Mouse (Mus musculus) 3134 (cell line): ENCODE data around the gene Tuft1.
"Not testable (repeated sequence)": the region's sequence is repeated elsewhere in the genome, so short reads cannot be mapped to it uniquely, and the experiment has no call there.

Experiments
- DNase-seq: peaks from one replicate; pipeline ENCODE4 v3.0.0-alpha.2; 2011; ENCODE audit warnings: low spot score; ENCODE audit not compliant: insufficient read length; ENCODE audit errors: extremely low read depth

The Tuft1 gene

DNA sequence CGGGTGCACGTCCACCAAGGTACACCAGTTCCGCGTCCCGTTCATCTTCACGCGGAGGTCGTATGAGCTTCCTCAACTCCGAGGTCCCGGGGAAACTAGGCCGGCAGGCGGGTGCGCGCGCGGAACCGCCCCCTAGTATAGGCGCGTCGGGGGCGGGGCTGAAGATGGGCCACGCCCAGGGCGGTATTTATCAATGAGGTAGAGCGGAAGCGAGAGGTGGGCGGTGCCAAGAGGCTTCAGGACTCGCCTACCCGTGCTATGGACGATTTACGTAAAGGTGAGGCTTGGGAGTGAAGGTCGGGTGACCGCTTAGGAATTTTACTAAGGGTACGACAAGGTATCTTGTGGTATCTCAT is at the start of gene Tuft1:
Tuft1 (minus strand) TSS at position 133 of the 356 bp plus-strand sequence.
- not testable (repeated sequence) for DNase-seq

DNA sequence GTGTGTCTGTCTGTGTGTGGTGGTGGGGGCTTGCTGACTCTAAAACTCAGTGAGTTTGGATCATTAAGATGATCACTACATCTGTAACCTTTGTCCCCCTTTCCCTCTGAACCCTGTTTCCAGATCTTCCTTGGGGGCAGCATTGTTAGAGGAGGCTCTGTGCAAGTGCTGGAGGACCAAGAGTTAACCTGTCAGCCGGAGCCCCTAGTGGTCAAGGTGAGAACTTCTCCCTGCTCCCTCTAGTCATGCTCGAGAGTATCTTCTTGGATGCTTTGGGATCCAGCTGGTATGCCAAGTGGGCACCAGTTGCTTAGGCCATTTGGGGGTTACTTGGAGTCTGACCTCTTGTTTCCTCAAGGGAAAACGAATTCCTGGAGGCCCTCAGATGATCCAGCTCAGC is 44.7 kb upstream of the Tuft1 start:
- not testable (repeated sequence) for DNase-seq

DNA sequence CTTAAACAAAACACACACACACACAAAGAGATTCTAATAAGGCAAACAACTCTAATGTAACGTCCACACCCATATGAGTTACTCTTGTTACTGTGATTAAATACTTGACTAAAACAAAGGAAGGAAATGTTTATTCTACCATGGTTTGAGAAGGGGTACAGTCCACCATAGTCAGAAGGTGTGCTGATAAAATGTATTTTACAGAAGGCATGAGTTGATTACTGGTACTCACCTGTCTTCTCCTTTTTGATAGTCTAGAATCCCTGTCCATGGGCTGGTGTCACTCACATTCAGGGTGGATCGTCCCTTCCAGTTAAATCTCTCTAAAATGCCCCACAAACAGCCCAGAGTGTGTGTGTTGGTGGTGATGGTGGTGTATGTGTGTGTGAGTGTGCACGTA is 44.2 kb upstream of the Tuft1 start:
- DNase-seq = no peak

DNA sequence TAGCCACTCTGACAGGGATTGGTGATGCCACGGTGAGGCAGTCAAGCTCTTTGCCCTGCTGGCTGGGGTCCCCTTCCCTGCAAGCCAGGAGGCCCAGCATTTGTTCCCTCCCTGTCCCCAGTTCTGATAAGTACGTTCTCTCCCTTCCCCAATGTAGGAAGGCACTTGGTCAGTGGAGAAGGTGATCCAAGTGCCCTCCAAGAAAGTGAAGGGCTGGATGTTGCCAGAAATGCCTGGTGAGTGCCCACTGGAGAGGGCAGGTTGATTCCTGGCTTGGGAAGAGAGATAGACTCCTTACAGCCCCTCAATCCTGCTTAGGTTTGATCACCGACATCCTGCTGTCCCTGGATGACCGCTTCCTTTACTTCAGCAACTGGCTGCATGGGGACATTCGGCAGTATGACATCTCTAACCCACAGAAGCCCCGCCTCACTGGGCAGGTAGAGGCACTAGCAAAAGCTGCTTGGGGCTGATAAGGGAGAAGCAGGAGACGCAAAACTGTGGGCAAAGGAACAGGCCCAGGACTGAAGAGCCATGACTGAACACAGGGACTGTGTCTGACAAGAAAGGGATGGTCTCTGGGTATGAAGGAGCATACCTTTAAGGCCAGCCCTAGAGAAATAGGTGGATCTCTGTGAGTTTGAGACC is 43.6 kb upstream of the Tuft1 start:
- not testable (repeated sequence) for DNase-seq

DNA sequence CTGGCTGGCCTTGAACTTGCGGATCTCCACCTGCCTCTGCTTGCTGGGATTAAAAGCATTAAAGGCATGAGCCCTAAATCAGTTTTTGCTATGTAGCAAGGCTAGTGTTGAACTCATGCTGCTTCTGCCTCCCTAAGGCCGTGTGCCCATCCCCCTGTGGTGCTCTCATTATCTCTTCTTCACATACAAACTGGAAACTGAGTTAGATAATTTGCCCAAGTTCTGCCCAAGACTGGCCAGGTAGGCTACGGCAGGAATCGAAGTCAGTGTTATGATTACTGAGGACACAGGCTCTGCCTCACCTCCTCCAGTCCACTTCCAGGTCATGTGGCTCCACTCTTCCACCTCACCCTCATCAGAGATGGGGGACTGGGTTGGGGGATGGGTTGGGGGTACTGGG is 37.6 kb upstream of the Tuft1 start:
- DNase-seq = not testable (repeated sequence)

DNA sequence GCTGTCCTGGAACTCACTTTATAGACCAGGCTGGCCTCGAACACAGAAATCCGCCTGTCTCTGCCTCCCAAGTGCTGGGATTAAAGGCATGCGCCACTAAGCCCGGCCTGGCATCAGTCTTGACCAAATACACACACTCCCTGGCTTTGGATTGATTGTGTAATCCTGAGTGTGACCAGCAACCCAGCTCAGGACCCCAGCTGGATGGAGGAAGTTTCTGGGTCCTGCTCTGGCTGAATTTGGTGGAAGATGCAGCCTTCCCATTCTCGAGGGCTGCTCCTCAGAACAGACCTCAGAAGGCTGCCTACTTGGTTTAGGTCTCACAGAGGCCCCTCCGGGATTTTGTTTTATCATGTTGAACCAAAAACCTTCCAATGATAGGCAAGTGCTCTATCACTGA is 36.9 kb upstream of the Tuft1 start:
- not testable (repeated sequence) for DNase-seq

DNA sequence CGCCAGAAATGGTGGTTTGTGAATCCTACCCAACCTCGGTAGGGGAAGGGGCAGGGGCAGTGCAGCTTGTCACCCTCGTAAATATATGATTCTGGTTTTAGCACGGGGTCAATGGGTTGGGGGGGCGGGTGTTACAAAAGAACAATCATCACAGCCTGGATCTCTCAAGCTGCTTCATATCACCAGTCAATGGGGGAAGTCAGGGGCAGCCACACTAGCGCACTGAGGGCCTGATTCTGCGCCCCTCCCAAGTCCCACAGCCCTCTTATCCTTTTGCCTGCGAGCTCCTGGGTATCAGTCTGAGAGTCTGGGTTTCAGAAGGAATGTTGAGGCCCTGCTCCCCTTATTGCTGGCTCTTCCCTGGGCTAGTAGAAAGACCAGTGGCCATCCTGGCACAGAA is 35.2 kb upstream of the Tuft1 start:
- DNase-seq = not testable (repeated sequence)

DNA sequence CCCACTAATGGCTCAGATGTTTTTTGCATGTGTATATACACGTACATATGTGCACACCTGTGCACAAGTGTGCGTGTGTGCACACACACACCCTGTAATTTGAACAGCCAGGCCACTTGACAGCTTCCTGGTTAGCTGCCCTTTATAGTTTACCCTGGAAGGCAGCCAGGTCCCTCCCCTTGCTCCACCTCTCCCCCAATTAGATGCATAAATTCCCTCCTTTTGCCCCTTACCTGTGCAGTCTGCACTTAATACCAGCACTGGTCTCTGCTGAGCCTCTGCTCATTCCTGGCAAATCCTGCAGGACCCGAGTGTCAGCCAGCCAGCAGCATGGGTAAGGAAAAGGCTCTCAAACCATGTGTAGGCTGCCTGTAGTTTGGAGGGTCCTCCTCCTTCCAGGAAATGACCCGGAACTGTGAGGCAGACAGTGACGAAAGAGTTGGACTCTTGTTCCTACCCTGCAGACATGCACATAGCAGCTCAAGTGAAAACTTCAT is 34.7 kb upstream of the Tuft1 start, which contains the start of gene Selenbp2:
Selenbp2 (plus strand) TSS at position 228 of the 497 bp plus-strand sequence.
- DNase-seq = no peak

DNA sequence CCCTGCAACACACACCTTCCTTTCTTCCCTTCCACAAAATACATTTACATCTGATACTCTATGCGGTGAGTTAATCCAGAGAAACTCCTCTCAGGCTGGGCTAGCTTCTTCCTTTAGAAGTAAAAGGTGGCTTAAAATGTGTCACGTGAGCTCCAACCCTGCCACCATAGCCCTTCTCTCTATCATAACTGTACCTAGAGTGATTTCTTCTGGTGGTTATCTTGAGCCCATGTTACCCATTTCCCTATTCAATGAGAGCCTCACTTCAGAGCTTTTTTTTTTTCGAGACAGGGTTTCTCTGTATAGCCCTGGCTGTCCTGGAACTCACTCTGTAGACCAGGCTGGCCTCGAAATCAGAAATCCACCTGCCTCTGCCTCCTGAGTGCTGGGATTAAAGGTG is 33.0 kb upstream of the Tuft1 start:
- not testable (repeated sequence) for DNase-seq

DNA sequence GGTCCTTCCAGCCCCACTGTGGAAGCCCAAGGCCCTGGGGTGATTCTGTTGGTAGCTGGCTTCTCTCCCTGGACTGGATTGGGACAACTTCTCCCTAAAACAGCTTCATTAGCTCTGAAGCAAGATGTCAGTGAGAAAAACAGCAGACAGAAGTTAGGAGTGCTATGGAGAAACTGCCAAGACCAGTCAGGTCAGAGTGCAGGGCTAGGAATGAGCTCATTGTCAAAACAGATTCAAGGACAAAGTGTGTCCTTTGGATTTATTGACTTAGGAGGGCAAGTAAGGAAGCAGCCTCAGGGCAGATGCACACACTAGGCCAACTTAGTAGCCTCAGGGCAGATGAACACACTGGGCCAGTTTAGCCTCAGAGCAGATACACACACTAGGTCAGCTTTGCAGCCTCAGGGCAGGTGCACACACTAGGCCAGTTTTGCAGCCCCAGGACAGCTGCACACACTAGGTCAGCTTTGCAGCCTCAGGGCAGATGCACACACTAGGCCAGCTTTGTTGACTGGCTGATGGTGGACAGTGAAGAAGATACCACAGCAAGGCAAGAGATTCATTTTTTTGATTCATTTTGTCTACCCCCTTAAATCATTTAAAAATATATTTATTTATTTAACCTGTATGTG is 32.1 kb upstream of the Tuft1 start:
- DNase-seq = no peak

DNA sequence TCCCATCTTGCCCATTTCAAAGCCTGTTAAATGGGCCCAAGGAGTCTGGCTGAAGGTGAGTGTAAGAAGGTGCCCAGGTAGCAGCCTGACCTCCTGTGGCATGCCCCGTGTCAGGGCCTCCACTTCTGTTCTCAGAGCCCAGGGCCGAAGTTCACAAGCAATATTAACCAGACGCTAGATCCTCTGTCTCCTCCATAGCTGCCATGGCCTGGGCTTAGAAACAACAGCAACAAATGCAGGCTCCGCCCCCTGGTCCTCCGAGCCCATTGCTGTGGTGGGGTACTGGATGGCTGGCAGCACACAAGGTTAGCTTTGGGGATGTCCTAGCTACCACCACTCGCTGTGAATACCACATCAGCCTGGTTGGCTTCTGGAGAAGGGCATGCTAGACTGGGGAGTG is 31.5 kb upstream of the Tuft1 start:
- not testable (repeated sequence) for DNase-seq

DNA sequence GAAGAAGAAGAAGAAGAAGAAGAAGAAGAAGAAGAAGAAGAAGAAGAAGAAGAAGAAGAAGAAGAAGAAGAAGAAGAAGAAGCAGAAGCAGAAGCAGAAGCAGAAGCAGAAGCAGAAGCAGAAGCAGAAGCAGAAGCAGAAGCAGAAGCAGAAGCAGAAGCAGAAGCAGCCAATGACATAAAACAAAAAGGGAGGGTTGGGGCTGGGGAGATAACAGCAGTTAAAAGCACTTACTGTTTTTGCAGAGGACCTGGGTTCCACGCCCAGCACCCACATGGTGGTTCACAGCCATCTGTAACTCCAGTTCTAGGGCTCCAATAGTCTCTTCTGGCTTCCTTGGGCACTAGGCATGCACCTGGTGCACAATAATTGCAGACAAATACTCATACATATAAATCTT is 30.5 kb upstream of the Tuft1 start:
- not testable (repeated sequence) for DNase-seq

DNA sequence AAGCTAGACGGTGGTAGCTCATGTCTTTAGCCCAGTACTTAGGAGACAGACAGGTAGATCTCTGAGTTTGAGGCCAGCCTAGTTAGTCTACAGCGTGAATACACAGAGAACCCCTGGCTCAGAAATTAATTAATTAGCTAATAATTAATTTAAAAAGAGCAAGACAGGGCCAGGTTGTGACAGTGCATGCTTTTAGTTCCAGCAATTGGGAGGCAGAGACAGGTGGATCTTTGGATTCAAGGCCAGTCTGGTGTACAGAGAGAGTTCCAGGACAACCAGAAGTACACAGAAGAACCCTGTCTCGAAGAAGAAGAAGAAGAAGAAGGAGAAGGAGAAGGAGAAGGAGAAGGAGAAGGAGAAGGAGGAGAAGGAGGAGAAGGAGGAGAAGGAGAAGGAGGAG is 30.0 kb upstream of the Tuft1 start:
- DNase-seq = not testable (repeated sequence)

DNA sequence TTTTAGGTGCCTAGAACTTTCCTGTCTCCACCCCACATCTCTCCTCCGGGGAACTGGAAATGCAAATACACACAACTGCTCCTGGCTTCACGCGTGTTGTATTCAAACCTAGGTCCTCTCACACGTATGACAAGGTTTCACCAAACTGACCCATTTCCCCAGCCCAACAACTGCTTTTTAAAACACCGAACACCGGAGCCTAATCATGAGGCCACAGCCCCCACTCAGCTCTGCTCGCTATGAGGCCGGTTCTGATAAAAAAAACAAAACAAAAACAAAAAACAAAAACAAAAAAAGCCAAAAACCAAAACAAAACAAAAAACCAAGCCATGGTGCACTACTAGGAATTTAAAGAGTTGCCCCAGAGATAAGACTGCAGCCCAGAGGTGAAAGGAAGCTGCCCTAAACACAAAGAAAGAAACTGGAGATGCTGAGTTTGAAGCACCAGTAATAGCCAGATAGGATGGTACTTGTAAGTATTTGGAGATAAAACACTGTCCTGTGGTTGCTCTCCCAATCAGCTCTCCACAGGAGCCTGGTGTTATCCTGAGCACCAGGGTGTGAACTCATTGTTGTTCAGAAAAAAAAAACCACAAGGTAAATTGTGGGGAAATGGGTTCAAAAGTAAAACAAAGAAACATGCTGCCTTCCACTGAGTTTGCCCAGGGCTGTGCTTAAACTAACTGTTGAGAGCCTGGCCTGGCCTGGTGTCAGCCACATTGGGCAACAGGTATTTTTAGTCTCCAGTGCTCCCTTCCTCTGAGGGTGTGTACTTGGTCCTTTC is 27.5 kb upstream of the Tuft1 start:
- DNase-seq = not testable (repeated sequence)

DNA sequence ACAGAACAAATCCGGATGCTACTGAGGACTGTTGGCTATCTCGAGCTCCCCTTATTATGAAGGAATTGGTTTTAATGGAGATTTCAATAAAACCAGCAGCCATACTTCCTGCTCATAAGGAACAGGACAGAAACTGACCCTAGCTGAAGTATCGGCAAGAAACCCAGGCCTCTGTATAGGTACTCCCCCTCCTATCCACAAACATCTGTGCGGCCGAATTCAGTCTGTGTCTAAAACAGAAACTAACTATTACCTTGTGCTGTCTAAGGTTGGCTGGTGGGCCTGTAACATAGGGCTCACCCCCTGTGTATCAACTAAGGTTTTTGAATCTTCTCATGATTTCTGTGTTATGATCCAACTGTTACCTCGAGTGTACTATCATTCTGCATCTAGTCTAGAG is 25.0 kb upstream of the Tuft1 start:
- no peak for DNase-seq

DNA sequence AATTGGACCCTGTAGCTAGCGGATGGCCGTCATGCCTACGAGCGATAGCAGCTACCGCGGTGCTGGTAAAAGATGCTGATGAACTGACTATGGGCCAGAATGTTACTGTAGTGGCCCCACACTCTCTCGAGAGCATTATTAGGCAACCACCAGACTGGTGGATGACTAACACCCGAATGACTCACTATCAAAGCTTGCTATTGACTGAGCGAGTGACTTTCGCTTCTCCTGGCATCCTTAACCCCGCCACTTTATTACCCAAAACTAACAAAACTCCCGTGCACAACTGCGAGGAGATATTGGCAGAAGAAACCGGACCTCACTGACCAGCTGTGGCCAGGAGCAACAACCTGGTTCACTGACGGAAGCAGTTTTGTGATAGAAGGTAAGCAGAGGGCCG is 22.1 kb upstream of the Tuft1 start:
- DNase-seq = peak; percentile 60

DNA sequence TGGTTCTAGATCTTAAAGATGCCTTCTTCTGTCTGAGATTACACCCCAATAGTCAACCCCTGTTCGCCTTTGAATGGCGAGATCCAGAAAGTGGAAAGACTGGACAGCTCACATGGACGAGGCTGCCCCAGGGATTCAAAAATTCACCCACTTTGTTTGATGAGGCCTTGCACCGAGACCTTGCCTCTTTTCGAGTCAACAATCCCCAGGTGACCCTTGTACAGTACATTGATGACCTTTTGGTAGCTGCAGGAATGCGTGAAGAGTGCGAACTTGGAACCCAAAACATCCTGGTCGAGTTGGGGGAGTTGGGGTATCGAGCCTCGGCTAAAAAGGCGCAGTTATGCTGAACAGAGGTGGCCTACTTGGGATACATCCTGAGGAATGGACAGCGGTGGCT is 21.4 kb upstream of the Tuft1 start:
- not testable (repeated sequence) for DNase-seq

DNA sequence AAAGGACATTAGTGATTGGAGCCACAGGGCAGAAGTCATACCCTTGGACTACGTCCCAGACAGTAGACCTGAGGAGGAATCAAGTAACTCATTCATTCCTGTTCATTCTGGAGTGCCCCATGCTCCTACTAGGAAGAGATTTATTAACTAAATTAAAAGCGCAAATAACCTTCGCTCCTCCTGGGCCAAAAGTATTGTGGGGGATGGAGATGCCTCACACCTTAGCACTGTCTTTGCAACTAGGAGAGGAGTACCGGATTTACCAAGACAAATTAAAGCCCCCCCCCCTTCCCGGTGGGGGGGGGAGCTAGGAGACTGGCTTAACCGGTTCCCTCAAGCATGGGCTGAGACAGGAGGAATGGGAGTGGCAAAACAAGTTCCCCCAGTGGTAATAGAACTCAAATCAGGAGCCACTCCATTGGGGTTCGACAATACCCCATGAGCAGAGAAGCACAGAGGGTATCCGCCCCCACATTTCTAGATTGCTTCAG is 20.7 kb upstream of the Tuft1 start:
- no peak for DNase-seq

DNA sequence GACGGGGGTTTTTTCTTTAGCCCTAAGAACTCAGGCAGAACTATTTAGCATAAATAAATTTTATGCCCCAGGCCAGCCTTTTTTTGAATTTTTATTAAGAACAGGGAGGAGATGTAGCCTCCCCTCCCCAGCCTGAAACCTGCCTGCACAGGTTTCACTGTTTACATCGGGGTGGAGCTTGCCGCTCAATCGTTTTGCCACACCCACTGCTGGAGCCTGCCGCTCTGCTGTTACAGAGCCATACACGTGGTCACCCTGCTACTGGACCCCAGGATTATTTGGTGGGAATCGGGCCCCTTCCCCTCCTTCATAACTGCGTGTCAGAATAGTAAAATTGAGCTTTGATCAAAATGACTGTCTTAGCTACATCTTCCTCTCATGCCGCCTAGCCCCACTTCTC is 16.4 kb upstream of the Tuft1 start:
- DNase-seq = not testable (repeated sequence)

DNA sequence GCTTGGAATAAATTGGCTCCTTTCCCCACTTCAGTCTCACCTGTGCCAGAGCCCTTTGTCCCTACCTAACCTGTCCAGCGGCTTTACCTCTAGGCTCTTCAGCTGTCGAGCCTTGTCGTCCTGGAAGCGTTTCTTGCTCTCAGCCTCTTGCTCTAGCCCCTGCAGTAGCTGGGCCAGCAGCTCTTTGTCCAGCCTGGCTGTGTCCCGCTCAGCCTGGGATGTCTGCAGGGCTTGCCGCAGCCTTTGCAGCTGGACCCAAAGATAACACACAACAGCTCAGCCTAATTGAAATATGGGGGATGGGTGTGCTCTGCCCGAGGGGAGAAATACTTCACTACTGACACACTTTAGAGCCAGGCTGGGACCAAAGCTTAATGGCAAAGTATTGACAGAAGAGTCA is 7.2 kb upstream of the Tuft1 start:
- not testable (repeated sequence) for DNase-seq

DNA sequence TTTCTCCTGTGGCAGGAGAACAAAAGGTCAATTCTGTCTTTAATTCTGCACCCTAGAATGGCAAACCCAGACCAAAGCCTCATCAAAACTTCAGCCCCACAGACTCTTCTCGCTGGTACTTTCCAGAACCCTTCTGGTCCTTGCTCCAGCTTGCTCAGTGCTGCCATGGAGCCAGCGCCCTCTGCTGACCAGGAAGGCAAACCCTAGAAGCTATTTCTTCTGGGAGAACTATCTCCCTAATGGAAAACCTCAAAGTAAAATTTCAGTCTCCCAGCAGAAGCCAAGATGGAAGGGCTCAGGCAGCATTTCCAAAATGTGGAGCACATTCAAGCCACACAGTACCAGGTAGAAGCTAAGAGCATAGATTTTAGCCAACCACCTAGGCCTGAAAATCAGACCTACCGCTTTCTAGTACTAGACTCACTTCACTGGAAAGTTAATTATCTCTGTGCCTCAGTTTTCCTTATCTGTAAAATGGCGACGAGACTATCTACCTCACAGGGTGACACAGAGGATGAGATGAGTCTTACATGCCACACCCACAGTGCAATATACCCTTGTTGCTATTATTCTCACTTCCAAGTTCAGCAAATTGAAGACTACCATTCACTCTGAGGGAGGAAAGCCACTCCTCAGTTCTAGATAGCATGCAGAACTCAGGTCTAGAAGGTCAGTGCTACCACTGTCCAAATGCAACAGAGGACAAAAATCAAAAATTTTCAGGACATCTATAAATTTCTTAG is 6.6 kb upstream of the Tuft1 start:
- not testable (repeated sequence) for DNase-seq
